ENCODE assay signal across 19 mouse cellular contexts in genomic region chr9:113974945-113975344, GRCm38 (mm10). TPM values are rescaled to one million over a fixed set of nuclear protein-coding genes. Genes with fewer than 3 reads are reported as not detected.
A peak's percentile ranks its signal among the peaks of the same experiment; 100 is the strongest.
DNase-seq lines count a peak whose midpoint lies in the region; ATAC-seq and TF ChIP-seq lines count a peak whose summit lies in the region.
"Had no signal": no experiment of that assay in that cellular context is flagged by ENCODE, and none has a peak within 500 bp of the region (broad histone marks: within the 10 kb centered on the region; RNA-seq: fewer than 3 reads in every experiment).

No protein-coding gene starts in this region.

- H3K36me3 ChIP-seq in heart, embryonic 11.5 days (ENCODE audit: control insufficient read depth, insufficient read depth, low read length), result peaks cover 21% of the 10 kb centered on the region
- peaks cover 98% of the 10 kb centered on the region for H3K36me3 ChIP-seq in forebrain, embryonic 10.5 days (replicated peaks)

- 92% methylated on average over 4 of the region's 4 CpGs for WGBS in heart, embryonic 11.5 days (ENCODE audit: insufficient replicate concordance)
- 92% methylated on average over 4 of the region's 4 CpGs for WGBS in forebrain, embryonic 10.5 days

- no peaks in the 10 kb centered on the region; the same call in 1 of the 2 replicates for H3K4me1 ChIP-seq in heart, embryonic 11.5 days (ENCODE audit: control insufficient read depth, insufficient read depth, low read length)
- H3K4me1 ChIP-seq in forebrain, embryonic 10.5 days, result no peaks in the 10 kb centered on the region
- H3K4me1 ChIP-seq: embryonic facial prominence, embryonic 10.5 days; embryonic facial prominence, embryonic 12.5 days; forebrain, embryonic 12.5 days had no signal

- no peak overlapping the region for H3K9ac ChIP-seq in heart, embryonic 11.5 days (ENCODE audit: low read depth, low read length)
- H3K9ac ChIP-seq: embryonic facial prominence, embryonic 12.5 days; forebrain, embryonic 12.5 days had no signal

- no peaks in the 10 kb centered on the region for H3K27me3 ChIP-seq in heart, embryonic 11.5 days (ENCODE audit: control insufficient read depth, insufficient read depth, low read length)
- H3K27me3 ChIP-seq in forebrain, embryonic 10.5 days (ENCODE audit: poor library complexity, severe bottlenecking), result no peaks in the 10 kb centered on the region
- H3K27me3 ChIP-seq: embryonic facial prominence, embryonic 12.5 days; forebrain, embryonic 12.5 days had no signal

- DNase-seq in heart, adult 11 months, result peak; percentile 76
- no peak for DNase-seq in left cerebral cortex, adult 2 months (ENCODE audit: extremely low spot score in 1 of 2, low spot score in 2 of 2)
- no peak for DNase-seq in left cerebral cortex, postnatal 36 days (ENCODE audit: low spot score in 2 of 2)
- DNase-seq in telencephalon, adult 2 months (ENCODE audit: low read depth, low spot score), result peak; percentile 18
- DNase-seq in forebrain, embryonic 10.5 days (ENCODE audit: extremely low spot score, low spot score), result no peak
- DNase-seq: adrenal gland, adult 2 months; adrenal gland, postnatal 10 days; adrenal gland, postnatal 25 days; cerebellum, adult 11-12 months; cerebellum, adult 2 months; cerebellum, adult 9-10 months; cerebellum, postnatal 10 days; cerebellum, postnatal 25 days had no signal

- intact Hi-C loops in left cerebral cortex, adult 2 months (cut with DNase I), result no loop called here
- intact Hi-C loops in left cerebral cortex, postnatal 36 days (cut with DNase I), result no loop called here

- H3K27ac ChIP-seq in heart, embryonic 11.5 days (ENCODE audit: low read depth, low read length), result no peak overlapping the region
- peak overlapping the region; percentile 6 for H3K27ac ChIP-seq in left cerebral cortex, adult 2 months
- H3K27ac ChIP-seq in forebrain, embryonic 10.5 days, result no peak overlapping the region
- H3K27ac ChIP-seq: embryonic facial prominence, embryonic 10.5 days; embryonic facial prominence, embryonic 12.5 days; forebrain, embryonic 12.5 days had no signal

- no peak for TF ChIP-seq CTCF in left cerebral cortex, adult 2 months (IDR thresholded peaks at IDR 0.05)

- H3K9me3 ChIP-seq in heart, embryonic 11.5 days (replicated peaks; ENCODE audit: control insufficient read depth, low read length), result no peaks in the 10 kb centered on the region
- no peaks in the 10 kb centered on the region for H3K9me3 ChIP-seq in forebrain, embryonic 10.5 days
- H3K9me3 ChIP-seq: embryonic facial prominence, embryonic 10.5 days; embryonic facial prominence, embryonic 12.5 days; forebrain, embryonic 12.5 days had no signal

- ATAC-seq in heart, embryonic 11.5 days (replicated peaks; ENCODE audit: insufficient number of reproducible peaks, low FRiP score, low TSS enrichment), result no peak
- ATAC-seq: forebrain, embryonic 14.5 days; forebrain, embryonic 16.5 days had no signal

- H3K4me3 ChIP-seq in heart, embryonic 11.5 days (ENCODE audit: low read depth, low read length), result no peak overlapping the region
- H3K4me3 ChIP-seq in left cerebral cortex, adult 2 months, result no peak overlapping the region
- no peak overlapping the region for H3K4me3 ChIP-seq in forebrain, embryonic 10.5 days
- H3K4me3 ChIP-seq: embryonic facial prominence, embryonic 10.5 days; embryonic facial prominence, embryonic 12.5 days; forebrain, embryonic 12.5 days had no signal

- H3K4me2 ChIP-seq in heart, embryonic 11.5 days, result no peak overlapping the region
- H3K4me2 ChIP-seq: embryonic facial prominence, embryonic 12.5 days; forebrain, embryonic 12.5 days had no signal

RNA-seq across cellular contexts. Expression of gene Ubp1, which starts 44.2 kb away (rescaled TPM):
- polyA plus RNA-seq in heart, embryonic 11.5 days (2014; fragmentation: Nextera tagmentation; extraction: Ambion mirVana), result 34.1 and 35.9 TPM in 2 replicates
- 10 to 100 TPM; 74.6 to 82.4 TPM for total RNA-seq in left cerebral cortex, adult 2 months (2021)
- total RNA-seq in left cerebral cortex, postnatal 36 days (2021), result 10 to 100 TPM; 53.9 to 82.7 TPM
- polyA plus RNA-seq in forebrain, embryonic 10.5 days (2016; fragmentation: Nextera tagmentation; extraction: Ambion mirVana), result 35.4 and 39.1 TPM in 2 replicates

Comparison
In these comparisons a context has a peak if more than half of its experiments do, and no peak if none do; other contexts are left out.
1. DNase-seq: peak in heart, adult 11 months (single experiment) and telencephalon, adult 2 months (single experiment); none in left cerebral cortex, adult 2 months (0 of 2), left cerebral cortex, postnatal 36 days (0 of 2) and forebrain, embryonic 10.5 days (single experiment).